Mouse (Mus musculus): ENCODE data around the gene Apol7a. TPM values are rescaled to one million over a fixed set of nuclear protein-coding genes. Genes with fewer than 3 reads are reported as not detected.
"Not testable (repeated sequence)": the region's sequence is repeated elsewhere in the genome, so short reads cannot be mapped to it uniquely, and the experiment has no call there.

The Apol7a gene
- polyA plus RNA-seq, 2 experiments, result 0.23 to 0.50 TPM

GRCm38 (mm10) chr15:77415653-77416052 is 16.7 kb upstream of the Apol7a start:
- not testable (repeated sequence) for H3K4me2 ChIP-seq (replicated peaks; ENCODE audit: low read depth, low read length, severe bottlenecking); H3K27ac ChIP-seq (replicated peaks; ENCODE audit: low read depth, low read length); H3K9ac ChIP-seq (ENCODE audit: low read depth, low read length, severe bottlenecking); ATAC-seq (ENCODE audit: low FRiP score, low read depth); DNase-seq (ENCODE audit: low spot score); H3K4me3 ChIP-seq (replicated peaks; ENCODE audit: low read length); H3K36me3 ChIP-seq (ENCODE audit: control insufficient read depth, insufficient read depth, low read length); H3K4me1 ChIP-seq (ENCODE audit: control insufficient read depth, insufficient read depth, low read length); H3K9me3 ChIP-seq (ENCODE audit: control insufficient read depth, low read length); H3K27me3 ChIP-seq (ENCODE audit: control insufficient read depth, insufficient read depth, low read length)
- 49% methylated on average over 2 of the region's 2 CpGs for WGBS

DNA sequence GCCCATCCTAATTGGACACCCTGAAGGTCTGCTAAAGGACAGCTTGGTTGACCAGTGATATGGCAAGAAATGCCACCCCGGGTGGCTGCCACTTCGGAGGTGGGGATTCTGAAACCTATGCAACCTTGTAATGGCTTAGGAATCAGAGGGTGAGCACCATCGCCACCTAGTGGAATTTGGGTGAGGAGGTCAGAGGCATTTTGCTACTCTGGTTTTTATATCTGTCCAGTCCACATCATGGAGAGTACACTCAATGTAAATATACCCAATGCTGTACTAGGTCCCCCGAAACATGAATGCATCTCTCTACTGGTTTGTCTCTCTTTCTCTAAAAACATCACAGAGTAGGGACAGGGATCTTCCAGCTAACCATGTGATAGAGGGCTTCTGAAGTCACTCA is 13.8 kb upstream of the Apol7a start:
- WGBS, result 30% methylated on average over 4 of the region's 4 CpGs
- not testable (repeated sequence) for H3K4me2 ChIP-seq (replicated peaks; ENCODE audit: low read depth, low read length, severe bottlenecking); H3K4me3 ChIP-seq (replicated peaks; ENCODE audit: low read length); H3K9ac ChIP-seq (ENCODE audit: low read depth, low read length, severe bottlenecking); H3K36me3 ChIP-seq (ENCODE audit: control insufficient read depth, insufficient read depth, low read length); DNase-seq (ENCODE audit: low spot score); ATAC-seq (ENCODE audit: low FRiP score, low read depth); H3K27me3 ChIP-seq (ENCODE audit: control insufficient read depth, insufficient read depth, low read length); H3K27ac ChIP-seq (replicated peaks; ENCODE audit: low read depth, low read length); H3K4me1 ChIP-seq (ENCODE audit: control insufficient read depth, insufficient read depth, low read length); H3K9me3 ChIP-seq (ENCODE audit: control insufficient read depth, low read length)

- H3K27ac ChIP-seq (replicated peaks; ENCODE audit: low read depth, low read length); H3K36me3 ChIP-seq (ENCODE audit: control insufficient read depth, insufficient read depth, low read length); H3K9ac ChIP-seq (ENCODE audit: low read depth, low read length, severe bottlenecking); ATAC-seq (ENCODE audit: low FRiP score, low read depth); H3K27me3 ChIP-seq (ENCODE audit: control insufficient read depth, insufficient read depth, low read length); DNase-seq (ENCODE audit: low spot score); H3K4me1 ChIP-seq (ENCODE audit: control insufficient read depth, insufficient read depth, low read length); H3K4me3 ChIP-seq (replicated peaks; ENCODE audit: low read length); H3K4me2 ChIP-seq (replicated peaks; ENCODE audit: low read depth, low read length, severe bottlenecking); H3K9me3 ChIP-seq (ENCODE audit: control insufficient read depth, low read length): not testable (repeated sequence)
- 100% methylated on average over 1 of the region's 4 CpGs for WGBS
These were observed 12.1 kb upstream of the Apol7a start, which contains the start of gene Apol9a for GRCm38 (mm10) chr15:77411035-77411434. Gene Apol9a, minus strand, starts transcription at chr15:77411135.

DNA sequence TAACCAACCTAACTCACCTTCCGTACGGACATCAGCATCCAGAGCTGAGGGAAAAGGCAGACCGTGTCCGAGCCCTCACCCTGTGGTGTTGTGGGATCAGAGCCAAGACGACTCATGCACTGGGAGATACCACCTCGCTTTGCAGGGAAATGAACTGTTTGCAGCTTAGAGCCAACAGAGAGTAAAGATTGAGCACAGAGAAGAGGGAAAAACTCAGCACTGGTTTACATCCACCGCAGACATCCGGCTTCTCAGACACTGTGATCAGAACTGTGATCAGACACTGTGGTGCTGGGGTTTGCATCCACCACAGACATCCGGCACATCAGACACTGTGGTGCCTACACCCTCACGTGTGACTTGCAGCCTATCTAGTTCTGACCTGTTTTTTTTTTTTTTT is 7.5 kb upstream of the Apol7a start:
- H3K27me3 ChIP-seq (ENCODE audit: control insufficient read depth, insufficient read depth, low read length); H3K9ac ChIP-seq (ENCODE audit: low read depth, low read length, severe bottlenecking); H3K4me2 ChIP-seq (replicated peaks; ENCODE audit: low read depth, low read length, severe bottlenecking); H3K9me3 ChIP-seq (ENCODE audit: control insufficient read depth, low read length); H3K36me3 ChIP-seq (ENCODE audit: control insufficient read depth, insufficient read depth, low read length); DNase-seq (ENCODE audit: low spot score); H3K4me3 ChIP-seq (replicated peaks; ENCODE audit: low read length); H3K27ac ChIP-seq (replicated peaks; ENCODE audit: low read depth, low read length); H3K4me1 ChIP-seq (ENCODE audit: control insufficient read depth, insufficient read depth, low read length); ATAC-seq (ENCODE audit: low FRiP score, low read depth): not testable (repeated sequence)
- 77% methylated on average over 7 of the region's 10 CpGs for WGBS

DNA sequence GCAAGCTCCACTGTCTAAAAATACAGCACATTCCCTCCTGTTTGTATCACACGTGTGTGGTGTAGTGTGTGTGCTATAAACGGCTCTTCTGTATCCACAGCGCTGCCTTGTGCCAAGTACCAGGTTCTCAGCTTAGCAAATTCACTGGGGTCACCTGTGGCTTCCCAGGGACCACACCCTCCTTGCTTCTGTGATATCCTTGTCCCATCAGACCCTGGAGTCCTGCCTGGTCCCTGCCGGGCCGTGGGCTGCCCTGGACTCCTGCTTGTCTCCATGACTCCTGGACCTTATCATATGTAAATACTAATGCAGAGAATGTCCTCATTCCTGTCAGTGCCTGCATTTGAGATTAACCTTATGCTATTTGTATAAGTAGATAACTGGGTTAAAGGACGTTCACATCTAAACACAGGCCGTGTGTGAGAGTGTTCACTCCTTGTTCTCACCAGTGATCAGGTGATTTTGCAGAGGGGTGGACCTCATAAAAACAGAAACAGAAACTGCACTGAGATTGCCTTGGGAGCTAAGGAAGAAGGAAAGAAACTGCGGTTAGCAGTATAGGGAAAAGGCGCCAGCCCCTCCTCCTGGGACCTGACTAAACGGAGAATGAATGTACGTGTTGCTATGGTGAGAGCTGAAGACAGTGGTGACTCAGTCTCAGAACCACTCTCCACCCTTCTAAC is 1.3 kb downstream of the Apol7a start:
- H3K4me1 ChIP-seq (ENCODE audit: control insufficient read depth, insufficient read depth, low read length); H3K9ac ChIP-seq (ENCODE audit: low read depth, low read length, severe bottlenecking); H3K36me3 ChIP-seq (ENCODE audit: control insufficient read depth, insufficient read depth, low read length); H3K27ac ChIP-seq (replicated peaks; ENCODE audit: low read depth, low read length); H3K9me3 ChIP-seq (ENCODE audit: control insufficient read depth, low read length); H3K4me2 ChIP-seq (replicated peaks; ENCODE audit: low read depth, low read length, severe bottlenecking); H3K4me3 ChIP-seq (replicated peaks; ENCODE audit: low read length); H3K27me3 ChIP-seq (ENCODE audit: control insufficient read depth, insufficient read depth, low read length): not testable (repeated sequence)
- DNase-seq (ENCODE audit: low spot score) (peak; percentile 41), ATAC-seq (ENCODE audit: low FRiP score, low read depth) (peak; percentile 44; the same call in 1 of the 2 replicates)
- 61% methylated on average over 11 of the region's 11 CpGs for WGBS

- not testable (repeated sequence) for H3K9ac ChIP-seq (ENCODE audit: low read depth, low read length, severe bottlenecking); H3K27ac ChIP-seq (replicated peaks; ENCODE audit: low read depth, low read length); H3K4me2 ChIP-seq (replicated peaks; ENCODE audit: low read depth, low read length, severe bottlenecking); H3K4me3 ChIP-seq (replicated peaks; ENCODE audit: low read length); ATAC-seq (ENCODE audit: low FRiP score, low read depth); H3K36me3 ChIP-seq (ENCODE audit: control insufficient read depth, insufficient read depth, low read length); H3K4me1 ChIP-seq (ENCODE audit: control insufficient read depth, insufficient read depth, low read length); DNase-seq (ENCODE audit: low spot score); H3K9me3 ChIP-seq (ENCODE audit: control insufficient read depth, low read length); H3K27me3 ChIP-seq (ENCODE audit: control insufficient read depth, insufficient read depth, low read length)
- 72% methylated on average over 3 of the region's 3 CpGs for WGBS
These were observed 5.1 kb downstream of the Apol7a start for GRCm38 (mm10) chr15:77393832-77394231.

Measured in limb, embryonic 14.5 days (tissue).